ENCODE assay signal across 11 mouse cellular contexts in genomic region chr12:16734009-16734408, GRCm38 (mm10).
DNase-seq lines count a peak whose midpoint lies in the region; ATAC-seq and TF ChIP-seq lines count a peak whose summit lies in the region.
"Had no signal": no experiment of that assay in that cellular context is flagged by ENCODE, and none has a peak within 500 bp of the region (broad histone marks: within the 10 kb centered on the region; RNA-seq: fewer than 3 reads in every experiment).

No protein-coding gene starts in this region.

- peaks cover 11% of the 10 kb centered on the region; the same call in 1 of the 2 replicates for H3K27me3 ChIP-seq in forebrain, embryonic 10.5 days (ENCODE audit: poor library complexity, severe bottlenecking)
- H3K27me3 ChIP-seq in forebrain, embryonic 11.5 days (ENCODE audit: control insufficient read depth, insufficient read depth, low read length) = no peaks in the 10 kb centered on the region
- H3K27me3 ChIP-seq in midbrain, postnatal 0 days (ENCODE audit: insufficient read depth, low read length) = no peaks in the 10 kb centered on the region
- H3K27me3 ChIP-seq: intestine, embryonic 15.5 days; neural tube, embryonic 13.5 days had no signal

- intact Hi-C loops in left cerebral cortex, postnatal 36 days (cut with DNase I) = no loop called here

- ATAC-seq in forebrain, embryonic 11.5 days (replicated peaks; ENCODE audit: low FRiP score) = no peak
- no peak for ATAC-seq in midbrain, postnatal 0 days (ENCODE audit: low FRiP score)
- ATAC-seq: intestine, embryonic 15.5 days had no signal

- H3K4me2 ChIP-seq in forebrain, embryonic 11.5 days (ENCODE audit: low read depth, low read length, severe bottlenecking) = no peak overlapping the region
- H3K4me2 ChIP-seq in midbrain, postnatal 0 days (ENCODE audit: low read depth, low read length, poor library complexity, severe bottlenecking) = no peak overlapping the region
- H3K4me2 ChIP-seq: intestine, embryonic 15.5 days; neural tube, embryonic 13.5 days had no signal

- H3K9ac ChIP-seq in forebrain, embryonic 11.5 days (ENCODE audit: low read length) = no peak overlapping the region
- H3K9ac ChIP-seq in midbrain, postnatal 0 days (replicated peaks; ENCODE audit: low read length, poor library complexity, severe bottlenecking) = no peak overlapping the region
- H3K9ac ChIP-seq: intestine, embryonic 15.5 days; neural tube, embryonic 13.5 days had no signal

- peaks cover 70% of the 10 kb centered on the region for H3K4me1 ChIP-seq in forebrain, embryonic 10.5 days
- 0 out of 2 replicates have a peak, but pooled peaks cover 2% of the 10 kb centered on the region for H3K4me1 ChIP-seq in forebrain, embryonic 11.5 days (replicated peaks; ENCODE audit: control insufficient read depth, insufficient read depth, low read length)
- no peaks in the 10 kb centered on the region for H3K4me1 ChIP-seq in midbrain, postnatal 0 days (ENCODE audit: insufficient read depth, low read length)

- 44% methylated on average over 8 of the region's 8 CpGs for WGBS in forebrain, embryonic 10.5 days
- 48% methylated on average over 8 of the region's 8 CpGs for WGBS in forebrain, embryonic 11.5 days
- WGBS in midbrain, postnatal 0 days = 57% methylated on average over 8 of the region's 8 CpGs

- H3K4me3 ChIP-seq in forebrain, embryonic 10.5 days = no peak overlapping the region
- H3K4me3 ChIP-seq in forebrain, embryonic 11.5 days (ENCODE audit: low read depth, low read length) = no peak overlapping the region
- H3K4me3 ChIP-seq in layer of hippocampus, adult 2 months = no peak overlapping the region
- no peak overlapping the region for H3K4me3 ChIP-seq in midbrain, postnatal 0 days (ENCODE audit: low read depth, low read length)
- H3K4me3 ChIP-seq: intestine, embryonic 15.5 days; neural tube, embryonic 13.5 days had no signal

- H3K9me3 ChIP-seq in forebrain, embryonic 10.5 days = no peaks in the 10 kb centered on the region
- no peaks in the 10 kb centered on the region for H3K9me3 ChIP-seq in forebrain, embryonic 11.5 days (ENCODE audit: control insufficient read depth, low read length)
- H3K9me3 ChIP-seq in midbrain, postnatal 0 days (ENCODE audit: low read length) = no peaks in the 10 kb centered on the region
- H3K9me3 ChIP-seq: intestine, embryonic 15.5 days; neural tube, embryonic 13.5 days had no signal

- peak overlapping the region; percentile 22; the same call in 1 of the 2 replicates for H3K27ac ChIP-seq in forebrain, embryonic 10.5 days
- H3K27ac ChIP-seq in forebrain, embryonic 11.5 days (ENCODE audit: low read depth, low read length) = no peak overlapping the region
- H3K27ac ChIP-seq in layer of hippocampus, adult 2 months = no peak overlapping the region
- H3K27ac ChIP-seq in midbrain, postnatal 0 days (ENCODE audit: low read depth, low read length) = no peak overlapping the region
- H3K27ac ChIP-seq: intestine, embryonic 15.5 days; neural tube, embryonic 13.5 days had no signal

- peaks cover 44% of the 10 kb centered on the region for H3K36me3 ChIP-seq in forebrain, embryonic 10.5 days (replicated peaks)
- H3K36me3 ChIP-seq in forebrain, embryonic 11.5 days (ENCODE audit: control insufficient read depth, insufficient read depth, low read length) = no peaks in the 10 kb centered on the region
- H3K36me3 ChIP-seq in midbrain, postnatal 0 days (ENCODE audit: insufficient read depth, low read length) = no peaks in the 10 kb centered on the region
- H3K36me3 ChIP-seq: intestine, embryonic 15.5 days; neural tube, embryonic 13.5 days had no signal

- TF ChIP-seq CTCF in layer of hippocampus, adult 2 months (conservative IDR thresholded peaks at IDR 0.05) = 0 out of 2 replicates have a peak, but pooled peaks have one; percentile 11
- no peak for TF ChIP-seq CTCF in midbrain, postnatal 0 days (IDR thresholded peaks at IDR 0.05)

- DNase-seq in forebrain, embryonic 10.5 days (ENCODE audit: extremely low spot score, low spot score) = no peak
- no peak for DNase-seq in forebrain, embryonic 11.5 days (ENCODE audit: low spot score)
- no peak for DNase-seq in layer of hippocampus, adult 2 months (ENCODE audit: low spot score in 2 of 2)
- DNase-seq in layer of hippocampus, postnatal 25 days (ENCODE audit: extremely low spot score in 1 of 2, low spot score in 1 of 2) = no peak
- DNase-seq in embryo, embryonic 10.5 days (ENCODE audit: low spot score) = peak; percentile 81
- DNase-seq in retina, postnatal 1 day = peak; percentile 56
- no peak for DNase-seq in left cerebral cortex, postnatal 36 days (ENCODE audit: low spot score in 2 of 2)
- DNase-seq in midbrain, postnatal 0 days (ENCODE audit: low spot score) = no peak
- DNase-seq: thymus, postnatal 25 days had no signal

Comparison
In these comparisons a context has a peak if more than half of its experiments do, and no peak if none do; other contexts are left out.
1. DNase-seq: peak in embryo, embryonic 10.5 days (single experiment) and retina, postnatal 1 day (single experiment); none in forebrain, embryonic 10.5 days (single experiment), forebrain, embryonic 11.5 days (single experiment), layer of hippocampus, adult 2 months (0 of 2), layer of hippocampus, postnatal 25 days (0 of 2), left cerebral cortex, postnatal 36 days (0 of 2) and midbrain, postnatal 0 days (single experiment).